Mouse (Mus musculus) T-helper 17 cell (primary cell): Measurements from ENCODE around the gene Map2k6.

Source experiments
- in situ Hi-C, 2 experiments: fragments of 300-600 bp; cut with MboI, MseI; formaldehyde crosslinking; loops; 1 replicate in 1 of 2; 2 replicates in 1 of 2; pipeline ENCODE4 v1.15.1; 2025; ENCODE audit warnings: high pct_unique_total_duplicates in 2 of 2

Map2k6 gene

GRCm38 (mm10) chr11:110444576-110444975 is 45.7 kb downstream of the Map2k6 start:
- in situ Hi-C loops: loop anchor here in 1 of 2 experiments (5.0 to 10.0 kb wide), 2 partner anchors 38 to 580 kb away; no protein-coding TSS in a partner anchor

- in situ Hi-C loops: loop anchor here in 1 of 2 experiments (10.0 kb wide), 1 partner anchor 583 kb away; no protein-coding TSS in a partner anchor
Measured at GRCm38 (mm10) chr11:110448131-110448725, 49.3 kb downstream of the Map2k6 start.

- in situ Hi-C loops: loop anchor here in 1 of 2 experiments (10.0 kb wide), 1 partner anchor 584 kb away; no protein-coding TSS in a partner anchor
Measured at GRCm38 (mm10) chr11:110448726-110449161, 49.8 kb downstream of the Map2k6 start.

GRCm38 (mm10) chr11:110449183-110449582 is 50.3 kb downstream of the Map2k6 start:
- in situ Hi-C loops: loop anchor here in 1 of 2 experiments (10.0 kb wide), 1 partner anchor 584 kb away; no protein-coding TSS in a partner anchor

- in situ Hi-C loops: no loop called here
Measured at GRCm38 (mm10) chr11:110450091-110450757, 51.3 kb downstream of the Map2k6 start.

- in situ Hi-C loops: no loop called here
Measured at GRCm38 (mm10) chr11:110450758-110451121, 51.8 kb downstream of the Map2k6 start.

GRCm38 (mm10) chr11:110451590-110451989 is 52.7 kb downstream of the Map2k6 start:
- in situ Hi-C loops: no loop called here

- in situ Hi-C loops: no loop called here
Measured at GRCm38 (mm10) chr11:110453445-110454154, 54.7 kb downstream of the Map2k6 start.

- in situ Hi-C loops: no loop called here
Measured at GRCm38 (mm10) chr11:110457441-110457912, 58.6 kb downstream of the Map2k6 start.

- in situ Hi-C loops: no loop called here
Measured at GRCm38 (mm10) chr11:110460480-110460879, 61.6 kb downstream of the Map2k6 start.

GRCm38 (mm10) chr11:110461560-110462331 is 62.8 kb downstream of the Map2k6 start:
- in situ Hi-C loops: no loop called here

- in situ Hi-C loops: no loop called here
Measured at GRCm38 (mm10) chr11:110462975-110463578, 64.2 kb downstream of the Map2k6 start.

- in situ Hi-C loops: no loop called here
Measured at GRCm38 (mm10) chr11:110463801-110464200, 64.9 kb downstream of the Map2k6 start.

- in situ Hi-C loops: no loop called here
Measured at GRCm38 (mm10) chr11:110469054-110469453, 70.1 kb downstream of the Map2k6 start.

GRCm38 (mm10) chr11:110470561-110471273 is 71.8 kb downstream of the Map2k6 start:
- in situ Hi-C loops: no loop called here

- in situ Hi-C loops: no loop called here
Measured at GRCm38 (mm10) chr11:110471362-110471761, 72.4 kb downstream of the Map2k6 start.

GRCm38 (mm10) chr11:110472078-110472477 is 73.2 kb downstream of the Map2k6 start:
- in situ Hi-C loops: no loop called here

- in situ Hi-C loops: no loop called here
Measured at GRCm38 (mm10) chr11:110473495-110473894, 74.6 kb downstream of the Map2k6 start.

GRCm38 (mm10) chr11:110476361-110477151 is 77.6 kb downstream of the Map2k6 start:
- in situ Hi-C loops: no loop called here
